Mouse (Mus musculus) limb, embryonic 11.5 days (tissue): ENCODE results near the gene Epo. TPM values are rescaled to one million over a fixed set of nuclear protein-coding genes. Genes with fewer than 3 reads are reported as not detected.

Experiments
- microRNA-seq: library from miRNA; unstranded; fragments of <30 nt; microRNA quantifications from one replicate; pipeline ENCODE4, GENCODE M21; 2016
- polyA plus RNA-seq: library from polyadenylated mRNA; unstranded; fragments of >200 nt; fragmentation: Nextera tagmentation; extraction: Ambion mirVana; gene quantifications from 2 replicates; pipeline ENCODE4 v1.2.1, GENCODE M21; 2014

The Epo gene
- polyA plus RNA-seq, 1 experiment from 2014 or later, result 0.67 TPM

Small RNA genes lying within 50 kb of the gene (microRNA-seq; reads per million reads assigned to microRNA genes)
- not detected for gene Mir6418

Other genes with a start within 250 kb of the Epo start
- gene Ache, start 245.7 kb downstream of the Epo start, polyA plus RNA-seq, result 1.3 and 1.7 TPM in 2 replicates
- 7.4 and 7.6 TPM in 2 replicates for gene Ufsp1, start 238.6 kb downstream of the Epo start, polyA plus RNA-seq
- 175 and 177 TPM in 2 replicates for gene Srrt, start 225.6 kb downstream of the Epo start, polyA plus RNA-seq
- 56.5 and 57.2 TPM in 2 replicates for gene Trip6, start 218.8 kb downstream of the Epo start, polyA plus RNA-seq
- 4.7 and 6.4 TPM in 2 replicates for gene Slc12a9, start 199.6 kb downstream of the Epo start, polyA plus RNA-seq
- gene Ephb4, start 183.1 kb downstream of the Epo start, polyA plus RNA-seq, result 71.2 and 76.7 TPM in 2 replicates
- 0.13 TPM in 1 of 2 replicates, not detected in the other for gene Zan, start 56.2 kb downstream of the Epo start, polyA plus RNA-seq
- 51.1 and 59.3 TPM in 2 replicates for gene Pop7, start 30.7 kb downstream of the Epo start, polyA plus RNA-seq
- 13.7 and 14.1 TPM in 2 replicates for gene Gigyf1, start 14.7 kb downstream of the Epo start, polyA plus RNA-seq
- gene Gnb2, start 268 bp upstream of the Epo start, polyA plus RNA-seq, result 352 and 360 TPM in 2 replicates
- not detected in 2 replicates for gene Actl6b, start 20.3 kb upstream of the Epo start, polyA plus RNA-seq
- gene Tfr2, start 36.6 kb upstream of the Epo start, polyA plus RNA-seq, result 0.67 and 0.84 TPM in 2 replicates
- gene Mospd3, start 67.8 kb upstream of the Epo start, polyA plus RNA-seq, result 20.4 and 21.4 TPM in 2 replicates
- 150 TPM in 2 replicates for gene Pcolce, start 80.5 kb upstream of the Epo start, polyA plus RNA-seq
- gene Fbxo24, start 95.8 kb upstream of the Epo start, polyA plus RNA-seq, result 0.11 and 0.24 TPM in 2 replicates
- 31.1 and 35.3 TPM in 2 replicates for gene Lrch4, start 95.9 kb upstream of the Epo start, polyA plus RNA-seq
- 6.5 and 11.5 TPM in 2 replicates for gene Gm20605, start 95.9 kb upstream of the Epo start, polyA plus RNA-seq
- 8.2 and 9.2 TPM in 2 replicates for gene Sap25, start 108.1 kb upstream of the Epo start, polyA plus RNA-seq
- gene Irs3, start 112.5 kb upstream of the Epo start, polyA plus RNA-seq, result 0.31 and 0.47 TPM in 2 replicates
- gene Agfg2, start 151.5 kb upstream of the Epo start, polyA plus RNA-seq, result 14.1 and 15.4 TPM in 2 replicates
- 1.2 and 1.8 TPM in 2 replicates for gene Nyap1, start 208.4 kb upstream of the Epo start, polyA plus RNA-seq
- 96.0 and 101 TPM in 2 replicates for gene Tsc22d4, start 212.5 kb upstream of the Epo start, polyA plus RNA-seq
- gene Ppp1r35, start 245.6 kb upstream of the Epo start, polyA plus RNA-seq, result 61.4 and 62.0 TPM in 2 replicates